Mouse (Mus musculus) MEL (cell line): ENCODE measurements at regions not wholly inside any gene's neighbourhood (a gene's known extent, or its start where the extent isn't known, plus 50 kb on each side); places are given as distances from the start of the nearest gene placed in this dataset.

Source experiments
- CTCF ChIP-seq, 3 experiments: IDR thresholded peaks in 2 of 3; conservative IDR thresholded peaks in 1 of 3; 2 replicates each; pipeline ENCODE4 v1.5.1; 2011 to 2012; ENCODE audit warnings: low read length in 3 of 3, low read depth in 2 of 3, mild to moderate bottlenecking in 2 of 3, improper control_type of control experiment in 1 of 3, inconsistent platforms in 1 of 3, mixed read lengths in 1 of 3, moderate library complexity in 1 of 3; ENCODE audit not compliant: control insufficient read depth in 1 of 3, insufficient read depth in 1 of 3, poor library complexity in 1 of 3, severe bottlenecking in 1 of 3
- HCFC1 ChIP-seq: IDR thresholded peaks from 2 replicates; pipeline ENCODE4 v1.6.1; 2012; ENCODE audit warnings: low read depth, mild to moderate bottlenecking, inconsistent platforms, low read length, improper control_type of control experiment, moderate library complexity
- POLR2A ChIP-seq, 2 experiments: IDR thresholded peaks; 2 replicates each; pipeline ENCODE4 v1.6.1; 2011 to 2012; ENCODE audit warnings: low read length in 2 of 2, mild to moderate bottlenecking in 2 of 2, control low read depth in 1 of 2, improper control_type of control experiment in 1 of 2, low read depth in 1 of 2, moderate library complexity in 1 of 2; ENCODE audit not compliant: control insufficient read depth in 1 of 2, insufficient read depth in 1 of 2, poor library complexity in 1 of 2

- TF ChIP-seq POLR2A (IDR thresholded peaks at IDR 0.05; ENCODE audit: control insufficient read depth in 1 of 2, insufficient read depth in 1 of 2, low read depth in 1 of 2, low read length in 2 of 2, poor library complexity in 1 of 2): no peak
- no peak for TF ChIP-seq CTCF (IDR thresholded peaks at IDR 0.05 in 2 of 3, conservative IDR thresholded peaks at IDR 0.05 in 1 of 3; ENCODE audit: control insufficient read depth in 1 of 3, insufficient read depth in 1 of 3, low read depth in 2 of 3, low read length in 3 of 3, poor library complexity in 1 of 3, severe bottlenecking in 1 of 3)
- no peak for TF ChIP-seq HCFC1
These were observed 1343.3 kb upstream of the Got2 start for GRCm38 (mm10) chr8:97231652-97232051.
